Mouse (Mus musculus) stomach, postnatal 0 days (tissue): ENCODE measurements at regions not wholly inside any gene's neighbourhood (a gene's known extent, or its start where the extent isn't known, plus 50 kb on each side); places are given as distances from the start of the nearest gene placed in this dataset.

Source experiments
- CTCF ChIP-seq: IDR thresholded peaks from 2 replicates; pipeline ENCODE4 v1.5.1; 2016; ENCODE audit warnings: antibody characterized with exemption, low read depth, mild to moderate bottlenecking, moderate library complexity
- EP300 ChIP-seq: optimal IDR thresholded peaks from 2 replicates; pipeline ENCODE3; 2016; ENCODE audit warnings: antibody characterized with exemption

GRCm38 (mm10) chr10:99617623-99618022 is 141.8 kb downstream of the Csl start:
- TF ChIP-seq CTCF (no peak), EP300 (no peak)
